Mouse (Mus musculus) CH12.LX (cell line): ENCODE data around the gene Fam168a. TPM values are rescaled to one million over a fixed set of nuclear protein-coding genes. Genes with fewer than 3 reads are reported as not detected.

ENCODE experiments used
- DNase-seq: peaks from one replicate; pipeline ENCODE4 v3.0.0-alpha.2; 2013; ENCODE audit errors: extremely low read depth
- H3K27ac ChIP-seq: 2 replicates; pipeline ENCODE4 v1.5.1; 2012; ENCODE audit warnings: low read depth, mild to moderate bottlenecking, control low read depth, moderate library complexity; ENCODE audit not compliant: insufficient read depth
- H3K27me3 ChIP-seq: replicated peaks from 2 replicates; pipeline ENCODE3; 2012; ENCODE audit warnings: inconsistent platforms
- H3K36me3 ChIP-seq, 2 experiments: replicated peaks in 1 of 2; 2 replicates each; pipeline versions ENCODE3 to v1.6.1; 2012; ENCODE audit warnings: inconsistent platforms in 1 of 2, low read length in 1 of 2, mild to moderate bottlenecking in 1 of 2, mixed read lengths in 1 of 2, moderate library complexity in 1 of 2; ENCODE audit not compliant: control insufficient read depth in 1 of 2, insufficient read depth in 1 of 2
- H3K4me1 ChIP-seq, 2 experiments: 2 replicates each; pipeline ENCODE4 v1.6.1; 2012; ENCODE audit warnings: inconsistent platforms in 1 of 2, moderate library complexity in 1 of 2; ENCODE audit not compliant: insufficient read depth in 2 of 2, control insufficient read depth in 1 of 2
- H3K4me2 ChIP-seq: 2 replicates; pipeline ENCODE4 v1.6.1; 2012; ENCODE audit warnings: low read depth, mild to moderate bottlenecking, control low read depth; ENCODE audit not compliant: poor library complexity, insufficient read depth, severe bottlenecking
- H3K4me3 ChIP-seq, 3 experiments: fragments of 150-350 bp in 1 of 3; sonication (generic) in 1 of 3; replicated peaks in 1 of 3; 2 replicates each; pipeline versions ENCODE3 to v1.5.1; 2011 to 2012; ENCODE audit warnings: low read depth in 2 of 3, low read length in 2 of 3, mild to moderate bottlenecking in 2 of 3, moderate library complexity in 2 of 3, control low read depth in 1 of 3, improper control_type of control experiment in 1 of 3, inconsistent platforms in 1 of 3, mixed read lengths in 1 of 3; ENCODE audit not compliant: poor library complexity in 1 of 3
- H3K79me2 ChIP-seq: replicated peaks from 2 replicates; pipeline ENCODE4 v1.6.1; 2012; ENCODE audit warnings: mild to moderate bottlenecking, moderate library complexity; ENCODE audit not compliant: control insufficient read depth, poor library complexity, insufficient read depth, severe bottlenecking; ENCODE audit errors: extremely low read depth
- H3K9ac ChIP-seq: 2 replicates; pipeline ENCODE4 v1.6.1; 2012; ENCODE audit warnings: low read depth, mild to moderate bottlenecking, control low read depth, moderate library complexity; ENCODE audit not compliant: insufficient read depth
- H3K9me3 ChIP-seq: replicated peaks from 2 replicates; pipeline ENCODE3; 2012; ENCODE audit warnings: low read length, inconsistent platforms, mixed read lengths
- BHLHE40 ChIP-seq: IDR thresholded peaks from 2 replicates; pipeline ENCODE4 v1.6.1; 2011; ENCODE audit warnings: mild to moderate bottlenecking, low read depth, low read length, improper control_type of control experiment
- CHD1 ChIP-seq: IDR thresholded peaks from 2 replicates; pipeline ENCODE4 v1.6.1; 2012; ENCODE audit warnings: low read depth, low read length, improper control_type of control experiment, inconsistent platforms
- CHD2 ChIP-seq: IDR thresholded peaks from 2 replicates; pipeline ENCODE4 v1.6.1; 2011; ENCODE audit warnings: low read length, improper control_type of control experiment
- CTCF ChIP-seq, 2 experiments: IDR thresholded peaks in 1 of 2; conservative IDR thresholded peaks in 1 of 2; 2 replicates each; pipeline ENCODE4 v1.5.1; 2011 to 2012; ENCODE audit warnings: low read depth in 2 of 2, low read length in 2 of 2, improper control_type of control experiment in 1 of 2, inconsistent platforms in 1 of 2, mild to moderate bottlenecking in 1 of 2, moderate library complexity in 1 of 2
- E2F4 ChIP-seq: IDR thresholded peaks from 2 replicates; pipeline ENCODE4 v1.6.1; 2011; ENCODE audit warnings: low read depth, low read length, improper control_type of control experiment; ENCODE audit not compliant: insufficient replicate concordance
- ELF1 ChIP-seq: IDR thresholded peaks from 2 replicates; pipeline ENCODE4 v1.6.1; 2014; ENCODE audit warnings: low read depth, mild to moderate bottlenecking, inconsistent platforms, low read length, improper control_type of control experiment
- ETS1 ChIP-seq: conservative IDR thresholded peaks from 2 replicates; pipeline ENCODE4 v1.6.1; 2012; ENCODE audit warnings: low read depth, mild to moderate bottlenecking, inconsistent platforms, low read length, improper control_type of control experiment, moderate library complexity
- GABPA ChIP-seq: IDR thresholded peaks from 2 replicates; pipeline ENCODE4 v1.6.1; 2012; ENCODE audit warnings: low read depth, low read length, improper control_type of control experiment, inconsistent platforms; ENCODE audit not compliant: insufficient replicate concordance
- HCFC1 ChIP-seq: IDR thresholded peaks from 2 replicates; pipeline ENCODE4 v1.6.1; 2012; ENCODE audit warnings: low read depth, mild to moderate bottlenecking, inconsistent platforms, low read length, improper control_type of control experiment
- IRF4 ChIP-seq: IDR thresholded peaks from 2 replicates; pipeline ENCODE4 v1.6.1; 2014; ENCODE audit warnings: low read depth, mild to moderate bottlenecking, inconsistent platforms, low read length, improper control_type of control experiment
- JUN ChIP-seq: IDR thresholded peaks from 2 replicates; pipeline ENCODE4 v1.6.1; 2011; ENCODE audit warnings: low read depth, mild to moderate bottlenecking, low read length, improper control_type of control experiment, moderate library complexity; ENCODE audit not compliant: insufficient read depth
- JUND ChIP-seq: conservative IDR thresholded peaks from 2 replicates; pipeline ENCODE4 v1.6.1; 2011; ENCODE audit warnings: low read depth, low read length, improper control_type of control experiment
- KAT2A ChIP-seq: IDR thresholded peaks from 2 replicates; pipeline ENCODE4 v1.6.1; 2012; ENCODE audit warnings: low read length, improper control_type of control experiment, inconsistent platforms; ENCODE audit not compliant: insufficient replicate concordance
- MAFK ChIP-seq: IDR thresholded peaks from 2 replicates; pipeline ENCODE4 v1.6.1; 2011; ENCODE audit warnings: low read length, improper control_type of control experiment; ENCODE audit not compliant: insufficient replicate concordance
- MEF2A ChIP-seq: IDR thresholded peaks from 2 replicates; pipeline ENCODE4 v1.6.1; 2014; ENCODE audit warnings: low read depth, mild to moderate bottlenecking, inconsistent platforms, low read length, improper control_type of control experiment, borderline replicate concordance
- NELFE ChIP-seq: IDR thresholded peaks from 2 replicates; pipeline ENCODE4 v1.6.1; 2011; ENCODE audit warnings: low read depth, low read length, improper control_type of control experiment
- POLR2A ChIP-seq: IDR thresholded peaks from 2 replicates; pipeline ENCODE4 v1.6.1; 2011; ENCODE audit warnings: low read depth, mild to moderate bottlenecking, improper control_type of control experiment, low read length
- POLR2AphosphoS2 ChIP-seq: IDR thresholded peaks from 2 replicates; pipeline ENCODE4 v1.6.1; 2011; ENCODE audit warnings: low read depth, low read length, improper control_type of control experiment
- RAD21 ChIP-seq: IDR thresholded peaks from 2 replicates; pipeline ENCODE4 v1.6.1; 2011; ENCODE audit warnings: low read depth, mild to moderate bottlenecking, low read length, improper control_type of control experiment, moderate library complexity
- SMC3 ChIP-seq: IDR thresholded peaks from 2 replicates; pipeline ENCODE4 v1.6.1; 2011; ENCODE audit warnings: low read depth, low read length, improper control_type of control experiment
- TBP ChIP-seq: conservative IDR thresholded peaks from 2 replicates; pipeline ENCODE4 v1.6.1; 2011; ENCODE audit warnings: low read depth, low read length, improper control_type of control experiment
- TCF12 ChIP-seq: IDR thresholded peaks from 2 replicates; pipeline ENCODE4 v1.6.1; 2014; ENCODE audit warnings: low read depth, mild to moderate bottlenecking, inconsistent platforms, low read length, improper control_type of control experiment
- UBTF ChIP-seq: IDR thresholded peaks from 2 replicates; pipeline ENCODE4 v1.6.1; 2012; ENCODE audit warnings: low read depth, mild to moderate bottlenecking, inconsistent platforms, low read length, improper control_type of control experiment, moderate library complexity
- USF2 ChIP-seq: conservative IDR thresholded peaks from 2 replicates; pipeline ENCODE4 v1.6.1; 2011; ENCODE audit warnings: low read depth, low read length, improper control_type of control experiment
- ZC3H11A ChIP-seq: IDR thresholded peaks from 2 replicates; pipeline ENCODE4 v1.6.1; 2012; ENCODE audit warnings: low read depth, mild to moderate bottlenecking, inconsistent platforms, low read length, improper control_type of control experiment
- ZMIZ1 ChIP-seq: IDR thresholded peaks from 2 replicates; pipeline ENCODE4 v1.6.1; 2012; ENCODE audit warnings: low read depth, mild to moderate bottlenecking, inconsistent platforms, low read length, improper control_type of control experiment
- ZNF384 ChIP-seq: IDR thresholded peaks from 2 replicates; pipeline ENCODE4 v1.6.1; 2012; ENCODE audit warnings: low read depth, low read length, improper control_type of control experiment, inconsistent platforms
- dilution Hi-C: fragments of 300-500 bp; cut with MboI; formaldehyde crosslinking; loops from 2 replicates; pipeline ENCODE4 v1.14.3; 2020; ENCODE audit warnings: low sequenced_read_pairs; ENCODE audit not compliant: extremely low pct_unique_long_range_greater_than_20kb, extremely low pct_ligation_motif_present
- in situ Hi-C: fragments of 300-500 bp; cut with MboI; formaldehyde crosslinking; loops from 3 replicates; pipeline ENCODE4 v1.14.3; 2019; ENCODE audit warnings: low sequenced_read_pairs, low pct_ligation_motif_present, low pct_unique_long_range_greater_than_20kb, mixed read lengths
- polyA plus RNA-seq: library from polyadenylated mRNA; unstranded; fragments of >175 nt; gene quantifications from 2 replicates; pipeline ENCODE4 v1.2.1, GENCODE M21; 2012; ENCODE audit warnings: low read depth; ENCODE audit not compliant: insufficient read length
- total RNA-seq, 2 experiments: library from RNA; depleted of rRNA; stranded (reverse); fragments of 300-350 nt in 1 of 2; fragments of >200 nt in 1 of 2; gene quantifications; 2 replicates each; pipeline ENCODE4 v1.2.3; 2012 to 2014

The Fam168a gene
- total and polyA plus RNA-seq, 3 experiments = 4.0 to 15.0 (median 4.9) TPM

DNA sequence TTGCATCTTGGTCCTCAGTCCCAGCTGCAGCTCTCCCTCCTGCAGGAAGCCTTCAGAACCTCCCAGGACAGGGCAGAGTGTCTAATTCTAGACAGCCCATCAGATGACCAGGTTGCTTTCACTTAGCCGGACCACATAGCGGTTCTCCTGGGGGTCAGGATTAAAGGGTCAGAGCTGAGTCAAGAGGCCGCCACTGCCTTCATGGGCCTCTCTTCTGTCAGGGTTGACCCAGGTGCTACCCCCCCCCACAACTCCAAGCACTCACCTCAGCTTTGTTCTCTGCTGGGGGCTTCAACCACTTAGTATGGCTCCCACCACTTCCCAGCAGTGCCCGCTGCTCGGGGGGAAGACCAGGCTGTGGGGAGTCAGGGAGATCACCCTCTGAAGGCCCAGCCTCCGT is 140.7 kb downstream of the Fam168a start:
- H3K36me3 ChIP-seq = peaks cover 81 to 86% of the 10 kb centered on the region in 2 experiments
- dilution Hi-C loops (no loop called here), in situ Hi-C loops (no loop called here)
- TF ChIP-seq RAD21 = no peak
- no peak for TF ChIP-seq CHD1
- no peak for TF ChIP-seq UBTF
- no peak for TF ChIP-seq GABPA
- no peak for TF ChIP-seq CHD2
- TF ChIP-seq NELFE = no peak
- no peak for TF ChIP-seq ETS1
- no peak for TF ChIP-seq ELF1
- no peak for TF ChIP-seq BHLHE40
- no peak for TF ChIP-seq IRF4
- no peak for TF ChIP-seq MAFK
- no peak for TF ChIP-seq CTCF (conservative IDR thresholded peaks at IDR 0.05 in 1 of 2, IDR thresholded peaks at IDR 0.05 in 1 of 2; ENCODE audit: low read depth in 2 of 2, low read length in 2 of 2)
- TF ChIP-seq E2F4 = no peak
- TF ChIP-seq JUN = no peak
- no peak for TF ChIP-seq ZC3H11A
- no peak for TF ChIP-seq HCFC1
- TF ChIP-seq KAT2A = no peak
- TF ChIP-seq ZNF384 = no peak
- TF ChIP-seq TCF12 = no peak
- no peak for TF ChIP-seq USF2
- no peak for DNase-seq
- peaks cover 8% of the 10 kb centered on the region; the same call in 1 of the 2 replicates for H3K79me2 ChIP-seq
- peaks cover 12% of the 10 kb centered on the region for H3K9me3 ChIP-seq
- H3K4me3 ChIP-seq = no peak overlapping the region
- no peak overlapping the region for H3K9ac ChIP-seq
- H3K27me3 ChIP-seq = no peaks in the 10 kb centered on the region
- peaks cover 22 to 78% of the 10 kb centered on the region in 2 experiments for H3K4me1 ChIP-seq
- no peak overlapping the region for H3K27ac ChIP-seq
- no peak overlapping the region for H3K4me2 ChIP-seq

DNA sequence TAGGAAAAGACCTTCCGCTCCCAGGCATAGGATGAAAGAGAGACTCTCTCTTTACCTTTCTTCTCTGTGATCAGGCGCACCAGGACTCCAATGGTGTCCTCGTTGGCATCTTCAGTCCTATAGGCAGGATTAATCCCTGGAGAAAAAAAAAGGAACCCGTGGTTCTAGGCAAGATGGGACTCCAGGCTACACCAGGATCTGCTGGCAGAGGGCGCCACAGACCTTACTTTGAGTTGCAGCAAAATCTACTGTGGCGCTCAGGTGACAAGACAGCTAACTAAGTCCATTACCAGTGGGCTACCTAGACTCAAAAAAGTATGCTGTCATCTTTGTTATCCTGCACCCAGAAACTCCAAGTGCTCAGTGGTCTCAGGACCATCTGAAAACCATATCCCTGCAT is 142.3 kb downstream of the Fam168a start:
- H3K27ac ChIP-seq = no peak overlapping the region
- peaks cover 76 to 90% of the 10 kb centered on the region in 2 experiments for H3K36me3 ChIP-seq
- dilution Hi-C loops = no loop called here
- in situ Hi-C loops = no loop called here
- peaks cover 19% of the 10 kb centered on the region for H3K79me2 ChIP-seq
- H3K9ac ChIP-seq = no peak overlapping the region
- H3K4me2 ChIP-seq = no peak overlapping the region
- peaks cover 34 to 94% of the 10 kb centered on the region in 2 experiments for H3K4me1 ChIP-seq
- H3K4me3 ChIP-seq = no peak overlapping the region
- TF ChIP-seq MAFK (no peak), BHLHE40 (0 out of 2 replicates have a peak, but pooled peaks have one; percentile 10), GABPA (no peak), ETS1 (no peak), JUND (no peak), CHD1 (no peak), CTCF (conservative IDR thresholded peaks at IDR 0.05 in 1 of 2, IDR thresholded peaks at IDR 0.05 in 1 of 2; ENCODE audit: low read depth in 2 of 2, low read length in 2 of 2) (peak; percentile 68 to 95), SMC3 (peak; percentile 95), ELF1 (no peak), ZMIZ1 (no peak), ZC3H11A (peak; percentile 40; the same call in 1 of the 2 replicates), KAT2A (no peak), MEF2A (peak; percentile 23; the same call in 1 of the 2 replicates), TBP (no peak), POLR2A (no peak), E2F4 (no peak), RAD21 (peak; percentile 93), POLR2AphosphoS2 (no peak), ZNF384 (no peak)
- peaks cover 5% of the 10 kb centered on the region for H3K9me3 ChIP-seq
- DNase-seq = peak; percentile 69
- no peaks in the 10 kb centered on the region for H3K27me3 ChIP-seq
